Mouse (Mus musculus) layer of hippocampus, postnatal 25 days (tissue): ENCODE data around the gene Disp1. TPM values are rescaled to one million over a fixed set of nuclear protein-coding genes. Genes with fewer than 3 reads are reported as not detected.

Experiments used
- DNase-seq, 2 experiments: peaks; one replicate each; pipeline ENCODE4 v3.0.0; 2022; ENCODE audit warnings: mixed read lengths in 2 of 2, low spot score in 1 of 2; ENCODE audit errors: extremely low spot score in 1 of 2
- total RNA-seq, 2 experiments: library from RNA; stranded (reverse); gene quantifications; 2 replicates each; pipeline ENCODE4 v1.2.3; 2021

Gene Disp1
- total RNA-seq, result 1 to 10 TPM; 3.7 to 5.0 TPM

- DNase-seq, result peak; percentile 21 to 51
Observed at GRCm38 (mm10) chr1:183220796-183221718, at the start of gene Disp1. Disp1 (minus strand) TSS chr1:183221522.

- no peak for DNase-seq
Observed at GRCm38 (mm10) chr1:183267666-183268065, 46.3 kb upstream of the Disp1 start.

DNA sequence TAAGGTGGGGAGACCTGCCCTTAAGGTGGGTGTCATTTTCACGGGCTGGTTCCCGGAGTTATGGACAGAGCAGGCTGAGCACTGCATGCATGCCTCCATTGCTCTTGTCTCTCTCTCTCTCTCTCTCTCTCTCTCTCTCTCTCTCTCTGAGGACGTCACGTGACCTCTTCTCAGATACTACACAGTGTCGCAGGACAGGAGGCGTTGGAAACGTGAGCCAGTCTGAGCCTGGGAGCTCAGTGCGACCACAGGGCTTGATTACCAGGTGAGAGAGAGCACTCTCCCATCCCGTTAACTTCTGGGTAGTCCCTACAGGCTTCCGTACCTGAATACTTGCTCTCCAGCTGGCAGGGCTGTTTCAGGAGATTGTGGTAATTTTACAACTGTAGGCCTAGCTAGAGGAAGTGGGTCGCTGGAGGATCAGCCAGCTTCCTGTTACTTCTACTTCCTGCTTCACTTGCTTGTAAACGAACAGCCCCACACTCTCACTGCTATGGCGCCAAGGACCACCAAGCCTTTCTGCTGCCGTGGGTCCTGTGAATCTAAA is 44.7 kb upstream of the Disp1 start:
- DNase-seq, result no peak

GRCm38 (mm10) chr1:183264145-183265008 is 43.1 kb upstream of the Disp1 start:
- no peak for DNase-seq

DNA sequence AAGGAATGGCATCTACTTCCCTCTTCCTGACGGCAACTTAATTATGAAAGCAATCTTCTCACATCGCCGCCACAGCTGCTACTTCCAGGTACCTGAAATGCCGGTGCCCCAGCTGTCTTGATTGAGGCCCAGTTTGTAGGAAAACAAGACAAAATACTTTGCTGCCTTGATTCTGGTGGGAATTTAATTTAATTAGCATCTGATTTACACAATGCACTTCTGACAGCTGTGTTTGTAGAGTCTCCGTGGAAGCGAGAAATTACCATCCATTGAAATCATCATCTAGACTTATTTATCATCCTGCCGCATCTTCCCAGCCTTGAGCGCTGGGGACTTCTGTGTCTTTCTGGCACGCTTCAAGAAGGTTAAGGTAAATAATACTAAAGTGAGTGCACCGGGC is 31.3 kb upstream of the Disp1 start:
- no peak for DNase-seq

DNA sequence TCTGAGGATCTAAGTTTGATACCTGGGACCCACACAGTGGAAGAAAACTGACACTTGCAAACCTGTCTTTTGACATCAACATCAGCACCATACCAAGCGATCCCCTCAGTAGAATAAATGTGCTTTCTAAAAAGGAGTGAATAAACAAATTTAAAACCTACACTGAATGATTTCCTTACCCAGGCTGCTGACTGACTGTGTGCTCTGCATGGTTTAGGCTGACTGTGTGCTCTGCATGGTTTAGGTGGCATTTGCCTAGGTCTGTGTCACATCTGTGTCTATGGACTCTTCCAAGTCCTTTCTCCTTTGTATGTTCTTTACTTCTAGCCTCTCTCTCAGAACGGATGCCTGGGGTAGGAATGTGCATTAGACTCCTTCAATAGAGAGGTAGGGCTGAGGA is 30.5 kb upstream of the Disp1 start:
- no peak for DNase-seq

DNA sequence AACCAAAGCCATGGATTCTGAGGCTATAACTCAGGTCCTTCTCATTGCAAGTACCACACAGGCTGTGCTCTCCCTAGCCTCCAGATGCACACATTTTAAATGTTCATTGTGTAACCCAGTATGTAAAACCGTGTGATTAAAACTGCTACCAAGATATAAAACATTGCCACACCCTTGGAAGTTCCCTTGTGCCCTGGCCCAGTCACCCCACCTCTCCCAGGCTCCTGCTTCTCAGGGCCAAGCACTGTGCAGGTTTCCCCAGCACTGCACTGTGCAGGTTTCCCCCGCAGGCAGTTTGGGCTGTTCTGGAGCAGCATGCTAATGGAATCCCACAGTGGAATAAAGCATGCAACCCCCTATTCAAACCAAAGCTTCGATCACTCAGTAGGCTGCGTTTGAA is 29.3 kb upstream of the Disp1 start:
- DNase-seq, result no peak

- no peak for DNase-seq
Observed at GRCm38 (mm10) chr1:183248144-183248543, 26.8 kb upstream of the Disp1 start.

- DNase-seq, result no peak
Observed at GRCm38 (mm10) chr1:183243293-183243692, 22.0 kb upstream of the Disp1 start.

GRCm38 (mm10) chr1:183237901-183238300 is 16.6 kb upstream of the Disp1 start:
- peak in 1 of 2 experiments; percentile 18 for DNase-seq

DNA sequence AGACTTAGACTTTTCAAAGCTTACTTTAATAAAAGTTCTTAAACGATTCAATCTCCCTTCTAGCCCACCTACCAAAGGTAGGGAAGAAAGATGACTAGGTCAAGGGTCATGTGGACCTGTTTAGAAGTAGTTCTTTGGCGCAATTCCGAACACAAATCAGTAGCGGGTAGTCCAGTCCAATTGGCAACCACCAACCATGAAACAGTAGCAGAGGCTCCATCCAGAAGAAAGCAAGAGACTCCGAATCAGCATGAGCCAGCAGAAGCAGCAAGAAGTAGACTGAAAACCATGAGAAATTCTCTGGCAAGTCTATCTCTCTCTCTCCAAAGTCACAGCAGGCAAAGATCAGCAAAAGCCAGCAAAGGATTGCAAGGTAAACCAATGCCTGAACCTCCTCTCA is 15.1 kb upstream of the Disp1 start:
- DNase-seq, result no peak

GRCm38 (mm10) chr1:183233679-183234174 is 12.4 kb upstream of the Disp1 start:
- no peak for DNase-seq

DNA sequence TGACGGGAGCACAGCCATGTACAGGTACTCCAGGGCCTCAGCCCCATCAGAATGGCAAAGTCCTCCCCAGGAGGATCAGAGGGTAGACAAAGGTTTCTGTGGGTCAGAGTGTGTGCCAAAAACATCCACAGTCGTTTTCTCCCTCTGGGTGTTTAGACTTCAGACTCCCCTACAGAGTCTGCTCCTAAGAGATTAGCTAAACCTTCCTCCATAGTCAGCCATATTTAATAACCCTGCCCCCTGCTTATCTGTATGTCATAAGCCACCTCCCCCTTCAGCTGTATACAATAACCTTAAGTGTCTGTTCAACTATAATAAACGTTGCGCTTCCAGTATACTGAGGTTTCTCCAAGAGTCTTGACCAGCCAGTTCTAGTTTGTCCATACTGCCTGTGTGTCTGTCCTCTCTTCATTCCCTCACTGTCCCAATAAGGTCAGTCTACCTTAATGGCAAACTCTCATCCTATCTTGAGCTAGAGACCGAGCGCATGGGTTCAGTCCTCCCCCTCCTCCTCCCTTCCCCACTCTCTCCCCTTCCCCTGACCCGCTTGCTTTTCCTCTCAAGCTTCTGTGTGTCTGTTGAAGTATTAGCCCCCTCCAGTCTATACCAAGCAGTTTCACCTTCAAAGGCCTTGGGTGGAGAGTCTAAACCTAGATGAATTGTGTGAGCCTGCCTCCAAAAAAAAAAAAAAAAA is 11.8 kb upstream of the Disp1 start:
- no peak for DNase-seq

DNA sequence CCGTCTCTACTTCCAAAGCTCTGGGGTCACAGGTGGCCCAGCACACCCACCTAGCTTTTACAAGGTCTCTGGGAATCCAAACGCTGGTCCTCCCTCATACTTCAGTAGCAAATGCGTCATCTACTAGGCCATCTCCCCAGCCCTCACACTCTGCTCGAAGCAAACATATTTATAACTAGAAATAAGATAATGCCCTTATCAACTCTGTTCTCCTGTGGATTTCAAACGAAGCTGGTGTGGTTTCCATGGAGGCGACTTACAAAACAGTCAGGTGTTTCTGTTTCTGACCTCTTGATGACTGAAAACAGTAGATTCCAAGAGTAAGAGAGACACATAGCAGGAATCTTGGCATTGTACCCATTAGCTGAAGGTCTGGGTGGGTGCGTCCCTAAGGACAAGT is 6.1 kb upstream of the Disp1 start:
- no peak for DNase-seq

DNA sequence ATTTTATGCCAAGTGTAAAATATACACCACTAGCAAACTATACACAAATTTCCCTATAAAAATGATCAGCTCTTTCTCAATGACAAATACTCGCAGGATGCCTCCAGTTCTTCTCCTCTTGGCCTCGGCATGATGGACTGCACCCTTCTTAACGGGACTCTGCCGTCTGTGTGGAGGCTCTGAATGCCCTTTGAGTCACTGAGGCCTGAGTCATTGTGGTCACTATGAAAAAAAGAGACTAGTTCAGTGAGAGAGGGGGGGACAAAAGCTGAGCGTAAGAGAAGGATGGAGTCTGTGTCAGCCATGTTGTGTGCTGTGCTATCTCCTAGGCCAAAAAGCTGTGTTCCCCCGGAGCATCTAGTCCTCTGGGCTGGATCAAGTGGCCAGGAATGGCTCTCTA is 2.3 kb downstream of the Disp1 start:
- no peak for DNase-seq

GRCm38 (mm10) chr1:183216691-183217090 is 4.6 kb downstream of the Disp1 start:
- no peak for DNase-seq

DNA sequence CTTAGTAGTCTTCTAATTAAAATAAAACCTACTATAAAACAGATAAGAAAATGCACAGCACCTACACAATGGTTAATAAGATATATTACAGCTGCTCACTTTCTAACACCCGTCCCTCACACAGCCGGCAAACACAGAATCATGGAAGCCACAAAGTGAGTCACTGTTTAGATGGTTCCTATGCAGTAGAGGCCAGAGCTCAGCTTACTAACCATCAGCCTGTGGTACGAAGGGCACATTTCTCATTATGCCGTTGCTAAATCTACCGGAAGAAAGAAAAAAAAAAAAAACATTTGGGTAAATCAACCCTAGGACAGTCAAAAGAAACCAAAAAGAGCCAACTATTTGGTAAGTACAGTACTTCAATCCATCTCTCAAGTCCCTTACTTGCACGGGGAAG is 5.6 kb downstream of the Disp1 start:
- DNase-seq, result no peak

DNA sequence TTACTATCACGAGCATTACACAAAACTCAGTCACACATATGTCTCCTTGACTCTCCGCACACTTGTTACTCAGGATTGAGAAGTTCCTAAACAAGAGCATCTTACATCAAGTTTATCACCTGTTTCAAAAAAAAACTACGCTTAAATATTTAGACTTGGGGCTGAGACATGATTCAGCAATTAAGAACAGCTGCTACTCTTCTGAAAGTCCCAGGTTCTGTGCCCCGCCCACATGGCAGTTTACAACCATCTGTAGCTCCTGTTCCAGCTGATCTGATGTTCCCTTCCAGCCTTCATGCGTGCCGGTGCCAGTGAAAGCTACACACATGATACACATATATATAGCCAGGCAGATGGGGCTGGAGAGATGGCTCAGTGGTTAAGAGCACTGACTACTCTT is 7.5 kb downstream of the Disp1 start:
- DNase-seq, result no peak

DNA sequence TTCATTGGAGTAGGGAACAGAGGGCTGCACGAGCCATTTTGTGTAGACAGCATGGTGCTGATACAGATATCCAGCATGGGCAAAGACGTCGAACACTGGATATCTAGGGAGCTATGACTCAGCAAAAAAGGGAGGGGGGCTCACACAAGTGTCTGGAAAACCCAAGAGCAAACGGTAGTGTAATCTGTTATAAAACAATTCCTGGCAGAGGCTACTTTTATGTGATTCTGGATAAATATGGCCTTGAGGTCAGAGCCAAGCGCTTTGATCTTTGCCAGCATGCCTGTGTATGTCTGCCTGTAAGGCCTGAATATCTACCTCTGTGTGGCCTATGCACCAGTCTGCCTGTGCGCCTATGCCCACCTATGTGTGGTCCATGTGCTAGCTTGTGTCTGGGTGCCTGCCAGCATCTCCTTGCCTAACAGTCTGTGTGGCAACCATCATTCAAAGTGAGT is 8.5 kb downstream of the Disp1 start:
- peak; percentile 12 to 44 for DNase-seq

DNA sequence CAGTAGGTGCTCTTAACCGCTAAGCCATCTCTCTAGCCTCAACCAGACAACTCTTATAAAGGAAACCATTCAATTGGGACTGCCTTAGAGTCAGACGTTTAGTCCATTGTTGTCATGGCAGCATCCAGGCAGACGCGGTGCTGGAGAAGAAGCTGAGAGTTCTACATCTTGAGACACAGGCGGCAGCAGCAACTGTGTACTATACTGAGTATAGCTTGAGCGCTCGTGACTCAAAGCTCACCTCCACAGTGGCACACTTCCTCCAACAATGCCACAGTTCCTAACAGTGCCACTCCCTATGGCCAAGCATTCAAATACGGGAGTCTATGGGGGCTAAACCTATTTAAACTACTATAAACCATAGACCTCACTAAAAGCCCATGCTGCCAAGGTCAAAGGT is 11.2 kb downstream of the Disp1 start:
- no peak for DNase-seq
